Mouse (Mus musculus) monocyte, adult 5-6 weeks (primary cell): ENCODE data around the gene Vgll4. TPM values are rescaled to one million over a fixed set of nuclear protein-coding genes. Genes with fewer than 3 reads are reported as not detected.
A peak's percentile ranks its signal among the peaks of the same experiment; 100 is the strongest.
"Not testable (repeated sequence)": the region's sequence is repeated elsewhere in the genome, so short reads cannot be mapped to it uniquely, and the experiment has no call there.

Experiments used
- ATAC-seq: fragments of 153-309, 156-312 bp; replicated peaks from 2 replicates; pipeline ENCODE4 v1.8.0; 2017; ENCODE audit warnings: mild to moderate bottlenecking; ENCODE audit not compliant: low TSS enrichment, insufficient number of reproducible peaks, severe bottlenecking, poor library complexity, low FRiP score
- total RNA-seq: library from RNA; stranded (forward); fragments of 200-1000, 200-491, 200-594 nt; gene quantifications from 3 replicates; pipeline ENCODE4 v1.2.3, GENCODE M21; 2017

The Vgll4 gene
- total RNA-seq, 1 experiment from 2014 or later = 88.1 TPM

DNA sequence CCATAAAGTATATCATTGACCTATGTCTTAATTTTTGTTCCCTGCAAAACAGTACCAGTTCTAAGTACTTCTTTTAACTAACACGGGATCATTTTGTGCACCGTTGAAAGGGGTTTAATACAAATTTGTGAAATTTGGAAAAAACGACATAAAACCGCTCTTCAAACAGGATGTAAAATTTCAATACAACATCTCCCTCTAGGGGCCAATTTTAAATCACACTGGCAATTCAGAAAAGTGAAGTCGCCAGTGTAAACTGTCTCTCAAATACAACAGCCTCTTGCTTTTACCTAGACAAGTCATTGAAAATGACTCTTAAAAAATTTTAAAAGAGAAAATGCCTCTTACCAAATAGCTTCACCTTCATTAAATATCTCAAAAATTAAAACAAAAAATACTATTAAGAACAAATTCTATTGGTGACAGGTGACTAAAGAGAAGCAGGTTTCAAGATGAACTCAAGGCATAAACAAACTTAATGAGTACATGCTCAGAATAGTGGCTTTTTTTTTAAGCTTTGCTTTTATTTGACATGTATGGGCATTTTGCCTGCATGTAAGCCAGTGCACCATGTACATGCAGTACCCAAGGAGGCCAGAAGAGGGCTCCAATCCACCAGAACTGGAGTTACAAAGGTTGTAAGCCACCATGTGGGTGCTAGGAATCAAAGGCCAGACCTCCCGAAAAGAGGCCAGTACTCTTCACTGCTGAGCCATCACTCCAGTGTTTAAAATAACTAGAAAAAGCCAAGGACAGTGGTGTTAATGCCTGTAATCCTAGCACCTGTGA lies 43.2 kb downstream of the Vgll4 start:
- ATAC-seq = no peak

DNA sequence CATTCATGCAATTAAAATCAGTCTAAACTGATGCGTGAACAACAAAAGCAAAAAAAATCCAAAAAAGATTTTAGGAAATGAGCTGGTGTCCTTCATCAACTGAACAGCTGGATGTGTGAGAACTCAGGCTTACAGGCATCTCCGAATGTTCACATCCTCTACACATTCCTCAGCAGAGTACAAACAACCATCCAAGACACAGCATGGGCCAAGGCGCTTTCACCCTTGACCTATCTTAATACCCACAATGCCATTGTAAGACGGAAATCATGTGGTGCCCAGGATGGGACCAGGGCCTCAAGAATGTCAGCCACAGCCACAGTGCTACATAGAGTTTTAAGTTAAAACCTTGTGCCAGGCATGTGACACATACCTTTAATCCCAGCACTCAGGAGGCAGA lies 44.6 kb downstream of the Vgll4 start:
- no peak for ATAC-seq

DNA sequence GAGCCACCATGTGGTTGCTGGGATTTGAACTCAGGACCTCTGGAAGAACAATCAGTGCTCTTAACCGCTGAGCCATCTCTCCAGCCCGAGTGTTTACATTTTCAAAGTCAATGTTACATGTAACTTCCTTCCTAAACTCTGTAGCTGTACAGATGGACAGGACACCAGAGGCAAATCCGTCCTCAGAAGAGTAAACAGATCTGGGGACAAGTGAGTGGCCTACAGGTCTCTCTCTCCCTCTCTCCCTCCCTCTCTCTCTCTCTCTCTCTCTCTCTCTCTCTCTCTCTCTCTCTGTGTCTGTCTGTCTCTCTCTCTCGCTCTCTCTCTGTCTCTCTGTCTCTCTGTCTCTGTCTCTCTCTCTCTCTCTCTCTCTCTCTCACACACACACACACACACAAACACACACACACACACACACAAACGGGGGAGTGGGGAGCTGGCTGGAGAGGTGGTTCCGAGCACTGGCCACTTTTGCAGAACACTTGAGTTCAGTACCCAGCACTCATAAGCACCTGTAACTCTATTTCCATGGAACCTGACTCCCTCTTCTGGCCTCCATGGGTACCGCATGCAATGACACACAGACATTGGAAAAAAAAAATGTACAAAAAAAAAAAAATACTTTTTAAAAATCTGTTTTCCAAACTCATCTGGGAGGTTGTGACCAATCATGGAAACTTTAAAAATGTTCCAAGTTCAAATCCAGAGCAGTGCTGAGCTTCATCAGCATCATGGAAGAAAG lies 47.3 kb downstream of the Vgll4 start:
- ATAC-seq = not testable (repeated sequence)

DNA sequence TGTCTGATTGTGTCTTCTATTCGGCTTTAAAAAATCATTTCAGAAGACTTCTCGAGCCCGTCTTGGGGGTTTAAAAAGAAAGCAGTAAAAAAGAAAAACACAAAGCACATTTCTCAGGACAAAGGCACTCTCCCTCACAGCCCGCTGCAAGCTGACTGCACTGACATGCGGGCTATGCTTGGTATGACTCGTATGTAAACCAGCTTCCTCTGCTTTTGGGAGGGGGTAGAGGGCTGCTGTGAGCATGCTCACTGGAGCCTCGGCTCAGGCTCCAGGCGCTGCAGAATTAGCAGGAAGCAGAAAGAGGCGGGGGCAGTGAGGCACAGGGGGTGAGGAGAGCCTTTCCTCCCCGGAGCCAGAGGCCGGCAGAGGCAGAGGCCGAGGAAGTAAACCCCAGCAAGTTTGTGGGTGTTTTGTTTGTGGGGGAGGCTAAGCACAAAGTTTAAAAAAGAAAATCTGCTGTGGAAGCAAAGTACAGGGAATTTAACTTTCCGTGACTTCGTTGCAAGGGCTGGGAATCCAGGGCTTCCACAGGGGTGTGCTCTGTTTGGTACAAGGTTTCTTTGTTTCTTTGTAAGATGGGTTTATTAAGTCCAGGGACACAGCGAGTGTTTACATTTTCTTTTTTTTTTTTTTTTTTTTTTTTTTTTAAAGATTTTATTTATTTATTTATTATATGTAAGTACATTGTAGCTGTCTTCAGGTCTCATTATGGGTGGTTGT lies 48.0 kb downstream of the Vgll4 start:
- ATAC-seq = peak; percentile 81

DNA sequence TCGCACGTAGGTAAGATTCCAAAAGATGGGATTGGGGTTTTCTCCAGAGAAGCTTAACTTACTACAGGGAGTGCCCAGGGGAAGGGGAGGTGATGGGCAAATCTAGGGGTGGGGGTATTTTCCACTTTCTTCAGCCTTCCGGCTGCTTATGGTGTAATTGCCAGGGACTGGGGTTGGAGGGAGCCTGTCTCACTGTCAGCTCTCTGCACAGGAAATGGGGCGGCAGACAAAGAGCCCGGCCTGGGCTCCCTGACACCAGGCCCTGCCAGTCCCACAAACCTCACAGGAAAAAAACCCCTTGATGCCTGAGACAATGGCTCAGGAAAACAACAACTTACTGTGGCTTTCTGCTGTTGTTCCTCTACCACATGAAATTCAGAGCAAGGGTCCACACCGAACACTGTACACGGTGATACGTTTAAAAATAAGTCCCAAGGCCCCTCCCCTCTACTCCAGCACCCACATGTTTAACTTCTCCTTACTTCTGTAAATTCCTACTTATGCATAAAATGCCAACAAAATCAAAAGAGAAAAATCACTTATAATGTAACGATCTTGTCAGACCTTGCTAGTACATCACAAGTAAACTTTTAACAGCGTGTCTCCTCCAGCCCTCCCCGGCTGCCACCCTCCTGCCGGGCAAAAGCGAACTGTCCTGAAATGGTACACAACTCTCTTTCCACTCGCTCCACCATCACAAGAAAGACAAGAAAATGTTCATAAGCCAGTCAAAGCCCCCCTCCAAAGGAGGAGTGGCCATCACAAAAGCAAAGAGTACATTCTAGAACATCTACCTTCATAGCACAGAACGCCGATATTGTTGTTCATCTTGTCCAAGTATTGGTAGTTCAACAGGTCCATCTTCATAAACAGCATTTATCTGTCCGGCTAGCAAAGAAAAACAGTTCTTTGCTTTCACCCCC lies 49.0 kb downstream of the Vgll4 start:
- no peak for ATAC-seq

DNA sequence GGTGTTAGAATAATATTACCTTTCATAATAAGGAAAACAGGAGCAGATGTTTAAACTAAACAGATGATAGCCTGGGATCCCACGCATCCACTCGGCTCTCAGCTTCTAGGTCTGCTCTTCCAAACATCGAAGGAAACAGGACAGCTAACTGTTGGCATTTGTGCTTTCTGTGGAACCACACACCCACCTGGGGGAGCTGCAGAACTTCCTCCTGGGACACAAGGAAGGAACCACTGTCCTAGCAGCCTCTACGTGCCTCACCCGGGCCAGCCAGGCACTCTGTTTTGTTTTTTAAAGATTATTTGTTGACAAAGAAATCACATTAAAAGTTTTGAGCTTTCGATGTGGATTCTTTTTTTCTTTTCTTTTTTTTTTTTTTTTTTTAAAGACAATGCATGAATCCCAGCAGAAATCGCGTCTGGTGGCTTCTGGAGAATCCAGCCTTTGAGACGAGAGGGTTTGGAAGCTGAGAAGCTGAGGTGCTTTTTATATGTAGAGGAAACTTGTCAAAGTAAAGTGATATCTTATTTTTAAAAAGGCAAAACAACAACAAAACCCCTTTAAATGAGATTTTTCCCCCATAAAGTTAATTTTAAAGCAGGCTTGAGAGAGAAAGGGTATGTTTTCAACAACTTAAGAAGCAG lies 50.0 kb downstream of the Vgll4 start:
- ATAC-seq = no peak

DNA sequence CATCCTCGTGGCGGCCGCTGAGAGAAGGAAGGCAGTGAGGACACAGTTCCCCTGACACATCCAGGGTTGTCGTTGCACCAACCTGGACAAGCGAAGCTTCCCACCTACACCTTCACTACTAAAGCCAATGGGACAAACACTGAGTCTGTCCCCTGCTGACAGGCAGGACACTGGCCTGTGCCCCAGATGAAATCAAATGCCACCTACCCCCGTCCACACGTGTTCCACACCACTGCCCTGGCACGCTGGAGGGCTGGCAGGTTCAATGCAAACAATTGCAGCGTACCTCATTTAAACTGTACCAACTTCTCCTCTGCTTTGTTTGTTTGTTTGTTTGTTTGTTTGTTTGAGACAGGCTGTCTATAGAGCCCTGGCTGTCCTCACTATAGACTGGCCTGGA lies 50.8 kb downstream of the Vgll4 start:
- no peak for ATAC-seq

DNA sequence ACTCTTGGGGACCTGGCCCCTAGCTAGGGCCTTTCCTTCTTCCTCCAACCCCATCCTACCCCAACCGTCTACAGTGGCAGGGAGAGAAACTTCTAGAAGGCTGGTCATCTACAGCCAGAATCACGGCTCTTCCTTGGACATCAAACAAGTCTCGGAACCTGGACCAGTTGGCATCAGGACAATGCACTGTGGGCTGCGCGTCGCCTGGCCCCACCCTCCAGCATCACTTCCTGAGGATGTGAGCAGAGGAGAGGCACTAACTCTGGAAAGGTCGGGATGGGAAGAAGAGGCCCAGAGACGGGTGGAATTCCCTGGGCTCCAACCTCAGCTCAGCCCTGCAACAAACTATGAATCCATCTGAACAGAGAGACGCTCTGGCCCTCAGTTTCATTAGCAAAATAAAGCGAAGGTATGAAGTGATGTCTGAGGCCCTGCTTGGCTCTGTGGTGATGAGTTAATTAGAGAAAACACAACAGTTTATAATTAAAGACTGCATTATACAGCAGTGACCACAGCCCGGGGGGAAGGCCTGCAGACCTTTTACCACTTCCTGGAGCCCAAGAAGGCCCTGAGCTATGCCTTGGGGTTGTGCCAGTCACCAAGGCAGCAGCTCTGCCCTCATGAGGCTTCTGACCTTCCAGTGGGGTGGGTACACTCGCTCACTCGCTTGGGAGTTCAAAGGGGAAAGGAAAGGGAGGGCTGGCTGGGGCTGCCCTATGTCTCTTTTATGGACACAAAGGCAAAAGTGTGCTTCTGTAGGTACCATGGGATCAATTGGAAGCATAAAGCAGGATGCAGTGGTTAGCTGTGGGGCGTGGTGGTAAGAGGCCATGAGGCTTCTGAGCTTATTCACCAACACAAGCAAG lies 51.8 kb downstream of the Vgll4 start:
- 0 out of 2 replicates have a peak, but pooled peaks have one; percentile 23 for ATAC-seq

DNA sequence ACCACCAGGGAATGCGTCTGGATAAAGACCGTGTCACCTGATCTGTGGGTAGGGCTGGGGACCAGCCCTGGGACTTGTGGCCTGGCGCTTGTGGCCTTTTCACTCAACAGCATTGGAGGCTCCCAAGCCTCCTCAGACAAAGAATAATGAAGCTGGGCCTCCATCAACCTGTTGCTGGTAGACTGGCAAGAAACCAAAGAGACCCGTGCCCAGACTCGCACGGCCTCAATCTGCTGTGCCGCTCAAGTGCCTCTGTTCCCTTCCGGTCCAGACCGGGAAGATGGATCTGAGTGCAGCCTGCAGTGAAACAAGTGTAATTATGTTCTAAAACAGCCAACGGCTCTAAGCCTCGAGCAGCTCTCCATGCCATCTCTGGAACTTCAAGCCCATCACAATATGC lies 52.7 kb downstream of the Vgll4 start:
- no peak for ATAC-seq

DNA sequence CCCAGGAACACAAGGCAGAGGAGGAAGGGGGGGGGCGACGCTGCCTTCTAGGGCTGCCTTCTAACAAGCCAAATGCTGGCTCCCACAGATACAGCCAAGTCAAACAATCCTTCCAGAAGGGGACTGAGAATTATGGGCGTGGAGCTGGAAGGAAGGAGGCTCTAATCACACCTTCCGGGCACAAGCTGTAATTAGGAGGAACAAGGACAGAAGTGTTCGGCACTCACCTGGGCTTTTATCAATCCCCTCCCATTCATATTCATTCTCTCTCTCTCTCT lies 53.1 kb downstream of the Vgll4 start:
- ATAC-seq = no peak

DNA sequence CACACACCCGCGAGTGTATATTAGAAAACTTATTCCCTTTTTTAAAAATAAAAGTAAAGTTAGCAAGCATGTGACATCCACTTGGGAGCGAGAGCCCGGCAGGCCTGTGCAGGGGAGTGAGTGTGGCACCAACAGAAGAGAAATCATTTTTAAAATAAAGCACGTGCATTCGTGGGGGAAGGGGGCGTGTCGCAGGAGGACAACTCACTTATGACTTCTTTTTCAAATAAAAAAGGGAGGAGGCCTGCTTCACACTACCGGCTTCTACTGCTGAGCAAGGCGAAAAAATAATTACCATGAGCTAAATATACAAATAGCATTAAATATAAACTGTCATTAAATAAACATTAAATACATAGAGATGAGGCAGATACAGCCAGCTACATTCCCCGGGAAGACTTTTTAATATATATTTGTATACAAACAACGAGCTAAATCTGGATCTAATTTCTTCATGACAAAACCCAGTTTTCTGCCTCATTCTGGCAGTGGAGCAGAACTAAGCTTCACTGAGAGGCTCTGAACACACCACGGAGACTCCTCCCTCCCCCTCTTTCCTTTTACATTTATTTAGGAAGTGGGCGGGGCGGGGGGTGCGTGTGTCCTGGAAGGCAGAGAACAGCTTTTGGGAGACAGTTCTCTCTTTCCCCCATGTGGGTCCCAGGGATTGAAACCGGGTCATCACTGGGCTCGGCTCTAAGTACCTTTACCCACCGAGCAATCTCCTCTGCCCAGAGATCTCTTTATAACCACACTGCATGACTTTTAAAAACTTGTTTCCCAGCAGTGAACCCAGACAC lies 53.7 kb downstream of the Vgll4 start:
- no peak for ATAC-seq

DNA sequence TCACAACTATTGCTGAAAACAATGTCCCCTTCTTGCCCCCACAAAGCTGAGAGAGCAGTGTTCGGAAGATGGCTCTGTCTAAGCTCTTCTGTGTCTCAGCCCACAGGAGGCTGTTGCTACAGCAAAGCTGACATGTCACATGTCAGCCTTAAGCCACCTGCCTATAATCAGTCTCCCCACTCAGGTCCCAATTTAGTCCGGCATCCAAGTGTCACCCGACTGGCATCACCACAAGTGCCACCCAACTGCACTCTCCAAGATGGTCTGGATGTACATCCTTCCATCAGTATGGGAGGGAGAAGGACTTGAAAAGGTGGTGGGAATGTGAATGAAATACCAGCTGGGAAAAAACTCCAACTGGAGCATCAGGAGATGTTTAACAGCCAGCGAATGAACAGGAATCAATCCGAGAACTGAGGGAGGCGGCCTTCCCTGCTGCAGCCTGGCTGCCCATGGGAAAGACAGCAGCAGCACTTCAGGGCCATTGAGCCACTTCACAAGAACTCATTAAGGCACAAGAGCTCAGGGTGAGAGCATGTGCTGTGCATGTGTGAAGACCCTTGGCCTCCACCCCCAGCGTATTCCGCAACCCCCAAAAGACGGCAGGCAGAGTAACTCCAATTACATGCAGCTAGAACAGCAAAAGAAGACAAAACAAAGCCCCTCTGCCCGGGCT lies 55.6 kb downstream of the Vgll4 start:
- ATAC-seq = no peak

DNA sequence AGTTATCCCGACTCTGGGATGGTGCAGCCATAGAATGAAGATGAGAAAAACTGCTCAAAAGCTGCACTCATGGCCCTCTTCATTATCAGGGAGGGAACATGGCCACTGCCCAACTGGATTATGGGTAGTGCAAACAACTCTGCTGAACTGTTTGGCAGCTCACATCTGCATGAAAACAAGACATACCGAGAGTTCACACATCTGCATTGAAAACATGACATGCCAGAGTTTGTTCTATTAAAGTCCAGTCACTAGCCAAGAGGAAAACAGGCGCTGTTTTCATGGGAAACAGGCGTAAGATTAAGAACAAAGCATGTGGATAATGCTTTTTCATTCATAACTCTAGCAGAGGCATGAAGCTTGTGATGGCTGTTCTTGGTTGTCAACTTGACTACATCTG lies 56.7 kb downstream of the Vgll4 start:
- ATAC-seq = no peak

DNA sequence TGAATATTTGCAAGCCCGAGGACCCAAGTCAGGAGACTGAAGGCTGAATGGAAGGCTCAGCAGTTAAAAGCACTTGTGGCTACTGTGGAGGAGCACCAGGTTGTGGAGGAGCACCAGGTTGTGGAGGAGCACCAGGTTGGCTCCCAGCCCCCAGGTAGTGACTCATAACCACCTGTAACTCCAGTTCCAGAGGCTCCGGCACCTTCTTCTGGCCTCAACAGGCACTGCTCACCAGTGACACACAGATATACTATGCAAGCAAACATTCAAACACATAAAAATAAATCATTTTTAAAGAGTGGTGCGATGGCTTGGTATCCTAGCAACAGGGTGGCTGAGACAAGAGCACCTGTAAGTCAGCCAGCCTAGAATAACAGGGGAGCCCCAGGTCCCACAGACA lies 58.3 kb downstream of the Vgll4 start:
- ATAC-seq = no peak

DNA sequence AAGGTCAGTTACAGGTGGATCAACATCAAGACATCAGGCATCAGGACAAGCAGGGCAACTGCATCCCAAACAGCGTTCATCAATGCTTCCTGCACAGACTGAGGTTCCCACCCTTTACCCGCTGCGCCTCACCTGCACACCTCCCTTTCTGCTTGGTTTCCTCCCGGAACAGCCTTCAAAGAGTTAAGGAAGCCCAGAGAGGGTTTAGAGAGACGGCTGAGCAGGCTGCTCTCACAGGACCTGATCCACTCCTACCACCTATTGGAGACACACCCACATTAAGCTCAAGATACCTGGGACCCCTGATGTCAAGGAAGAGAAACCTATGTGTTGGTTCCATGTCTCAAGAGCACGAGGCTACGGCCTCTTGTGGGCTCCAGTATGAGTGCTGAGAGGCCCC lies 60.0 kb downstream of the Vgll4 start:
- no peak for ATAC-seq

DNA sequence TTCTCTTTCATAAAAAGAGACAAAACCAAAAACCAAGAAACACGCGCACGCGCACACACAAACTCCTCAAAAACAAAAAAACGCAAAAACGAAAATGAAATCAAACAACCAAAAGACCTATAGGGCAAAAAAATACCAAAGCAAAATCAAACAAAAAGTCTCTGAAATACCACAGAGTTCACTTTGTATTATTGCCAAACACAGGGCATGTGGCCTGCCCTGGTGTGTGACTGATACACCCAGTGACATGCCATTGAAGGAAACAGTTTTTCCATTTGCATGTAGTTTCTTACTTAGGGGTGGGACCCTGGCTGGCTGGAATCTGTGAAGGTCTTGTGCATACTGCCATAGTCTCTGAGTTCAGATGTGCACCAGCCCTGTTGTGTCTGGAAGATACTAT lies 62.3 kb downstream of the Vgll4 start:
- no peak for ATAC-seq
